Mouse (Mus musculus): Measurements from ENCODE around the gene Arhgef7. TPM values are rescaled to one million over a fixed set of nuclear protein-coding genes. Genes with fewer than 3 reads are reported as not detected.
A peak's percentile ranks its signal among the peaks of the same experiment; 100 is the strongest.

The Arhgef7 gene
- polyA plus RNA-seq (2015; fragmentation: Nextera tagmentation; extraction: Ambion mirVana) = 54.4 and 62.3 TPM in 2 replicates

DNA sequence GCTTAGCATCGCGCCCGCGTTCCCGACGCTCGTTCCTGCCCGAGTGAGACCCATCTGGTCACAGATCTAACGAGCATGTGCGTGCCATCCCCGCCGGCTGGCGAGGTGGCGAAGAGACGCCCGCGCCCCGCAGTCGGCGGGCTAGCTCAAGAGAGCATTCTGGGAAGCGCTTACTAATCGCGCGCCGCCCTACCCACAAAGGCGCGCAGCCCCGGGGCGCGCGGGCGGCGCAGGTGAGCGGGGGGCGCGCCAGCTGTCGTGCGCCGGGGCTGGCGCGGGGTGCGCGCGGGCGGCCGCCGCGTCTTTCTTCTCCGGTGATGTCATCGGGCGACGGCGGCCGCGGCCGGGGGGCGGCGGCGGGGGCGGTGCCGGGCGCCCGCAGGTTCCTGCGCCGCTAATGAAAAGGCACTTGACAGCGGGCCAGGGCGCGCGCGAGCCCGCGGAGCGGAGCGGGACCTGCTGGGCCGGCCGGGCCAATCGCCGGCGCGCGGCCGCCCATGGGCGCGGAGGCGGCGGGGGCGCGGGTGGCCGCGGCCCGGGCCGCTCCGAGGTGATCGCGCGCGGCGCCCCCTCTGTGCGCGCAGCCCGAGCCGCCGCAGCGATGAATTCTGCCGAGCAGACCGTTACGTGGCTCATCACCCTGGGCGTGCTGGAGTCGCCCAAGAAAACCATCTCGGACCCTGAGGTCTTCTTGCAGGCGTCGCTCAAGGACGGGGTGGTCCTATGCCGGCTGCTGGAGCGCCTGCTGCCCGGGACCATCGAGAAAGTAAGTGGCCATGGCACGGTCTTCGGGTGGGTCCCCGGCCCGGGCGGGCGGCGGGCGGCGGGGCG lies at the start of gene Arhgef7:
Gene Arhgef7 (plus strand): TSS at position 71 of the 831 bp plus-strand sequence.
- peak; percentile 91 for ATAC-seq (ENCODE audit: low FRiP score)
- Histone ChIP-seq H3K27me3 (replicated peaks) (peaks cover 9% of the 10 kb centered on the region; the same call in 1 of the 2 replicates), H3K4me1 (peaks cover 33% of the 10 kb centered on the region), H3K4me3 (replicated peaks) (peak within 1 kb of the TSS; percentile 68), H3K9ac (replicated peaks) (peak within 1 kb of the TSS; percentile 89), H3K9me3 (replicated peaks) (no peaks in the 10 kb centered on the region), H3K27ac (replicated peaks) (peak within 1 kb of the TSS; percentile 99), H3K4me2 (peak within 1 kb of the TSS; percentile 74), H3K36me3 (no peaks in the 10 kb centered on the region)
- WGBS = under 1% methylated on average over 121 of the region's 127 CpGs

DNA sequence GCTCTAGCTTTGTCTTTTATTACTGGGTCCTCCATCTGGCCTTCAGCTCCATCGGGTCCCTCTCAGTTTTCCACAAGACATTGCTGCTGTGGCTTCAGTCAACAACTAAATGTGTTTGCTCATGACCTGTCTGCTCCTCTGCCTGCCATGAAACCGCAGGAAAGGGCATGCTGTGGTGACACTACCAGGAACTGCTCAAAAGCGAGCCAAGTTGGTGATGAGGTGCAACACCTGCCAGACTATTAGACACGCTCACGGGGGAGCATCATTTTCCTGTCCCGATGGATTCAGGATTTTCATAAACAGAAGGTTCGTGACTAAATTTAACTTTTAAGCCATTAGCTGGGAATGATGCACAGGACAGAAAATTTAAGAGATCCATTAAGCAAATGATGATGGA lies 43.0 kb upstream of the Arhgef7 start:
- no peak overlapping the region for H3K27ac ChIP-seq (replicated peaks)
- 0 out of 2 replicates have a peak, but pooled peaks cover 3% of the 10 kb centered on the region for H3K27me3 ChIP-seq (replicated peaks)
- no peaks in the 10 kb centered on the region for H3K9me3 ChIP-seq (replicated peaks)
- H3K4me3 ChIP-seq (replicated peaks) = no peak overlapping the region
- no peaks in the 10 kb centered on the region for H3K4me1 ChIP-seq
- no peak overlapping the region for H3K4me2 ChIP-seq
- H3K9ac ChIP-seq (replicated peaks) = no peak overlapping the region
- no peaks in the 10 kb centered on the region for H3K36me3 ChIP-seq
- 90% methylated on average over 7 of the region's 7 CpGs for WGBS
- no peak for ATAC-seq (ENCODE audit: low FRiP score)

DNA sequence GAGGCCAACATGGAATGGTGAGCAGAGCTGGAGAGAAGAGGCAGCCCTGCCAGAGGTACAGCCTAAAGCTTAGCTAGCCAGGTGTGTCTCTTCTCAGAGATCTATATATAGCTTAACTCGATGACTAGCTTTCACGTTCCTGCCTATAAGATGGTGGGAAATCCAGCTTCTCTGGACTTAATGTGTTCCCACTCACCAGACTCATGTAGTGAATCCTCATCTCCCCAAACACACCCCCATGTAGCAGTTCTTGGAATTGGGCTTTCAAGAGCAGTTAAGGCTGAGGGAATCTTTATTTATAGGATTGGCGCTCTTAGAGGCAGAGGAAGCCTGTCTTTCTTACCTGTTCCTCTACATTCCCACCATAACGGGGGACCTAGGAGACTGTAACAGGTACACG lies 40.3 kb upstream of the Arhgef7 start:
- Histone ChIP-seq H3K4me2 (no peak overlapping the region), H3K36me3 (no peaks in the 10 kb centered on the region), H3K9ac (replicated peaks) (no peak overlapping the region), H3K9me3 (replicated peaks) (no peaks in the 10 kb centered on the region), H3K27me3 (replicated peaks) (0 out of 2 replicates have a peak, but pooled peaks cover 3% of the 10 kb centered on the region), H3K4me3 (replicated peaks) (no peak overlapping the region), H3K27ac (replicated peaks) (no peak overlapping the region), H3K4me1 (no peaks in the 10 kb centered on the region)
- ATAC-seq (ENCODE audit: low FRiP score) = no peak
- 94% methylated on average over 5 of the region's 5 CpGs for WGBS

DNA sequence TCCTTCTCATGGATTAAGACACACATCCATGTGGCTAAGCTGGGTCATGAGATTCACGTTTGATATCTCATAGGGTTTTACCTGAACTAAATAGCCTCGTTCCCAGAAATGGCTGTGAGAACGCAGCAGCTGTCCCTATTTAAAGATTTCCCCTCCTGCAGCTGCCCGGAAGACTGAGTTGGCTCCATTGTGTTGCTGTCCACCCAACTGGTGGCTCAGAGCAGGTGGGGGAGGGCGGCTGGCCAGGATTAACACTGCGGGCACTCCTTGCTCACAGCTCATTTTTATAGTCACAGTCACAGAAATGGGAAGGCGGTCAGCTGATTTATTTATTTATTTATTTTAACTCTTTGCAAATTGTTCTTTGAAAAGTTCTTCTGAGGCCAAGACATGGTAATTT lies 37.6 kb upstream of the Arhgef7 start:
- H3K9me3 ChIP-seq (replicated peaks) = no peaks in the 10 kb centered on the region
- H3K9ac ChIP-seq (replicated peaks) = no peak overlapping the region
- no peaks in the 10 kb centered on the region for H3K36me3 ChIP-seq
- H3K4me2 ChIP-seq = no peak overlapping the region
- WGBS = 65% methylated on average over 7 of the region's 7 CpGs
- H3K4me3 ChIP-seq (replicated peaks) = no peak overlapping the region
- ATAC-seq (ENCODE audit: low FRiP score) = no peak
- 0 out of 2 replicates have a peak, but pooled peaks cover 3% of the 10 kb centered on the region for H3K27me3 ChIP-seq (replicated peaks)
- no peaks in the 10 kb centered on the region for H3K4me1 ChIP-seq
- H3K27ac ChIP-seq (replicated peaks) = no peak overlapping the region

DNA sequence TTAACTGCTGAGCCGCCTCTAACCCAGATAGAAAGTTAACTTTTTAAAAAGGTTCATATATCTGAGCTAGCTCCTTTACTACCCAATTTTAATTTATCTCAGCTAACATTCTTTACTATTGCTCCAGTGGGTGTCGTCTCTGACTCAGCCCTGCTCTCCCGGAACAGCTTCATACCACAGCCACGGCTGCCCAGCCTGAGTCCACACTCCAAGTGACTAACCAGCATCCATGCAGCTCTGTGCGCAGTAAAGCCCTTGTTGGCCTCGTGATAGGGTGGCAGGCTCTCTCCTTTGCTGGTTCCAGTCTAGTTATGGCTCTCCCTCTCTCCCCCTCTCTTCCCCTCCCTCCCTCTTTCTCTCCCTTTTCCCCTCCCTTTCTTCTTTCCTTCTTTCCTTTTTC lies 36.2 kb upstream of the Arhgef7 start:
- no peak for ATAC-seq (ENCODE audit: low FRiP score)
- 89% methylated on average over 6 of the region's 6 CpGs for WGBS
- no peak overlapping the region for H3K27ac ChIP-seq (replicated peaks)
- H3K4me1 ChIP-seq = no peaks in the 10 kb centered on the region
- H3K27me3 ChIP-seq (replicated peaks) = 0 out of 2 replicates have a peak, but pooled peaks cover 3% of the 10 kb centered on the region
- no peaks in the 10 kb centered on the region for H3K36me3 ChIP-seq
- H3K4me2 ChIP-seq = no peak overlapping the region
- H3K9me3 ChIP-seq (replicated peaks) = no peaks in the 10 kb centered on the region
- no peak overlapping the region for H3K9ac ChIP-seq (replicated peaks)
- no peak overlapping the region for H3K4me3 ChIP-seq (replicated peaks)

DNA sequence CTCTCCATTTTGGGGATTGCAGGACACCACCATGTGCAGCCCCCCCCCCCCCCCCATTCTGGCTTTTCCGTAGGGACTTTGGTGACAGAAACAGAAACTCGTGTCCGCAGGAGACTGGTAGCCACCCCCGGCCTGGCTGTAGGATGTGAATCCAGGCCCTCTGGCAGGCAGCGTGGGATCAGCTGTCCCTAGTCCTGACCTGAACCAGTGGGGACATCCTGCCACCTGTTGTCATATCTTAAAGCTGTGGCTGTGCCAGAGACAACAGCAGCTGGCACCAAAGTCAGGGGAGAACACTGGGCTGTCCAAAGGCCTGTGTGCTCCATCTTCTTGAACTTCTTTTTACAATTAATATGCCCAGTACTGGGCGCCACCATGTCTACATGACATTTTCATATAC lies 35.8 kb upstream of the Arhgef7 start:
- H3K27ac ChIP-seq (replicated peaks) = no peak overlapping the region
- H3K9me3 ChIP-seq (replicated peaks) = no peaks in the 10 kb centered on the region
- 92% methylated on average over 6 of the region's 6 CpGs for WGBS
- H3K4me3 ChIP-seq (replicated peaks) = no peak overlapping the region
- H3K9ac ChIP-seq (replicated peaks) = no peak overlapping the region
- 0 out of 2 replicates have a peak, but pooled peaks cover 3% of the 10 kb centered on the region for H3K27me3 ChIP-seq (replicated peaks)
- no peaks in the 10 kb centered on the region for H3K4me1 ChIP-seq
- H3K36me3 ChIP-seq = no peaks in the 10 kb centered on the region
- ATAC-seq (ENCODE audit: low FRiP score) = no peak
- H3K4me2 ChIP-seq = no peak overlapping the region

DNA sequence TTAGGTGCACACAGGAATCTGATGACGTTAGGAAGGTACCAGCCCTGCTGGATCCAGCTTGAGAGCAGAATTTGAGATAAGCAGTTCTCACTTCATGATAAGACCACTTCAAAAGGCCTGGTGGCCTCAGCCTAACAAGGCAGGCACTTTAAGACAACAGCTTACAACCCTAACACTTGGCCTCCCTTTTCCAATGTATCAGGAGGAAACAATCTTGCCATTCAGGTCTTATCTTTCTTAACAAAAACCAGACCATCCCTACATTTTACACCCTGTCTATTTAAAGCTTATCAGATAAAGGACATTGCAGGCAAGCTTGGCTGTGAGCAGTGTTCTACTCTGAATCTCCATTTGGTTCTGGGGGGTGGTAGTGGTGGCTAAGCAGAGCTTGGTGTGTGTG lies 35.1 kb upstream of the Arhgef7 start:
- H3K27ac ChIP-seq (replicated peaks) = no peak overlapping the region
- H3K4me1 ChIP-seq = no peaks in the 10 kb centered on the region
- no peak overlapping the region for H3K9ac ChIP-seq (replicated peaks)
- H3K4me3 ChIP-seq (replicated peaks) = no peak overlapping the region
- no peaks in the 10 kb centered on the region for H3K27me3 ChIP-seq (replicated peaks)
- ATAC-seq (ENCODE audit: low FRiP score) = no peak
- H3K4me2 ChIP-seq = no peak overlapping the region
- WGBS = 79% methylated on average over 1 of the region's 1 CpGs
- H3K36me3 ChIP-seq = no peaks in the 10 kb centered on the region
- H3K9me3 ChIP-seq (replicated peaks) = no peaks in the 10 kb centered on the region

DNA sequence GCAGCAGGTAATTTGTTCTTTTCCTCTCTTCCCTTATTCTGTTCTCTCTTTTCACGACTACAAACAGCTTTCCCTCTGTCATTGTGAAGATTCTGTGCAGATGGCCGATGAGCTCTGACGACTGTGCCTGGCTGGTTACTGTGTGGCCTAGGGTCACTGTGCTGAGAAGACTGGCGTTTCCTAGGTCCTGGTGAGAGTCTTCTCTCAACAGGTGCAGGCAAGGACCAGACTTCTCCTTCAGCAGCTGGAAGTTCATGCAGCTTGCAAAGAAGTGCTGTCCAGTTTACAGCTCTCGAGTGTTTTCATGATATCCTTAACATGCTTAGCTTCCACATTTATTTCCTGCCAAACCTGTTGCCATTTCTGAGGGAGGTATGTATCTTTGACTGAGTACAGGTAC lies 33.5 kb upstream of the Arhgef7 start:
- no peak overlapping the region for H3K4me2 ChIP-seq
- H3K9ac ChIP-seq (replicated peaks) = no peak overlapping the region
- H3K27ac ChIP-seq (replicated peaks) = no peak overlapping the region
- H3K27me3 ChIP-seq (replicated peaks) = no peaks in the 10 kb centered on the region
- ATAC-seq (ENCODE audit: low FRiP score) = no peak
- H3K36me3 ChIP-seq = no peaks in the 10 kb centered on the region
- H3K9me3 ChIP-seq (replicated peaks) = no peaks in the 10 kb centered on the region
- H3K4me3 ChIP-seq (replicated peaks) = no peak overlapping the region
- WGBS = 85% methylated on average over 5 of the region's 5 CpGs
- H3K4me1 ChIP-seq = no peaks in the 10 kb centered on the region

DNA sequence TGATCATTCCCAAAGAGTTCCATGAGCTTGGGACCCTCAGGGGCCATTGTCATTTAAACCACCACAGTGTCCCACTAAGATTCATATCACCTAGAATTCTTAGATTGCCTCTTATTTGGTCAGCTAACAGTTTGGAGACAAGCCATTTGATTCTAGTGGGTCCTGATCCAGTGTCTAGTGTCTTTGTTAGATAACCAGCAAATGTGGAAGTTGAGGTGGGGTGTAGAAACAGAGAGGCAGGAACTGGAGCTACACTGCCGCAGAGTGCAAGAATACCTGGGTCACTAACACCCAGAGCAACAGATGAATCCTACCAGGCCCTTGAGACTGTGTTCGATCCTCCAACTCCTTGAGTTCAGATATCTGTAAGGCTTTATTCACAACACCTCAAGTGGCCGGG lies 31.3 kb upstream of the Arhgef7 start:
- 91% methylated on average over 3 of the region's 3 CpGs for WGBS
- H3K4me1 ChIP-seq = peaks cover 8% of the 10 kb centered on the region
- no peaks in the 10 kb centered on the region for H3K27me3 ChIP-seq (replicated peaks)
- no peak overlapping the region for H3K27ac ChIP-seq (replicated peaks)
- no peak overlapping the region for H3K4me2 ChIP-seq
- H3K36me3 ChIP-seq = no peaks in the 10 kb centered on the region
- no peaks in the 10 kb centered on the region for H3K9me3 ChIP-seq (replicated peaks)
- H3K4me3 ChIP-seq (replicated peaks) = no peak overlapping the region
- ATAC-seq (ENCODE audit: low FRiP score) = no peak
- no peak overlapping the region for H3K9ac ChIP-seq (replicated peaks)

DNA sequence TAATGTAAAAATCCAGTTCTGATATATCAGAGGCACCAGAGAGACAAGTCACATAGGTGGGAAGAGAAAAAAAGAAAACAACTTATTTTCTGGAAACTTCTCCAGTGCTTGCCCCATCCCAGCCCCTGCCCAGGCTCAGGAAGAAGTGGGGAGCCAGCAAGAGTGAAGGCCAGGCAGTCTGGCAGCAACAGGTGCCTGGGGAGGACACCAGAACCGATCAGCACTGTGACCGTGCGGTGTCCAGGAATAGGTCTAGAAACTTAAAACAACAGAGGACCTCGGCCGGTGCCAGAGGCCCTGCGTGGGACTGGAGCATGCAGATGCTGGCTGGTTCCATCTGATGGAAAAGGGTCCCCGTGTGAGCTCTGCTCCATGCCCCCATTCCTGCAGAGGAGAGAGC lies 30.1 kb upstream of the Arhgef7 start:
- WGBS = 92% methylated on average over 7 of the region's 7 CpGs
- Histone ChIP-seq H3K27me3 (replicated peaks) (no peaks in the 10 kb centered on the region; the same call in 1 of the 2 replicates), H3K9ac (replicated peaks) (no peak overlapping the region), H3K9me3 (replicated peaks) (no peaks in the 10 kb centered on the region), H3K36me3 (no peaks in the 10 kb centered on the region), H3K4me2 (no peak overlapping the region), H3K27ac (replicated peaks) (no peak overlapping the region), H3K4me1 (peaks cover 8% of the 10 kb centered on the region), H3K4me3 (replicated peaks) (no peak overlapping the region)
- ATAC-seq (ENCODE audit: low FRiP score) = no peak

DNA sequence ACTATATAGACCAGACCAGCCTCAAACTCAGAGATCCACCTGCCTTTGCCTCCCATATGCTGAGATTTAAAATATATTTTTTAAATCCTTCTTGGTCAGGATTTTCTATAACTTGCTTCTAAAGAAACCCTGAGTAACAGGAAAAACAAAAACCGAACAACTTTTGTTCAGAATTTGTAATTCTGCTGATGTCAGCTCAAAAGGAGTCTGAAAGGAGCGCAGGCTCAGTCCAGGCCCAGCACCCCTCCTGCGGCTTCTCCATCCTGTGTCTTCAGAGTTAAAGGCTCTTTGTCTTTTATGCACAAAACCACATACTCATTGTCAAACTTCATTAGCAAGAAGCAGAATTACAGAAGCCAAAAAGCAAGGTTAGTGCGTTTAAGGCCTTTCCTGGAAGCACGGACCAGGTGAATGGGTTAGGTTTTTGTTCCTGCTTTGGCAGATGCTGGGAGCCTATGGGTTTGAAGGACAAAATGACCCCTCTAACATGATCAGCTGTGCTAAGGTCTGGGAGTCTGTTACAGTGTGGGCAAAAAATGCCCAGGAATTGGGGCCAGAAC lies 28.0 kb upstream of the Arhgef7 start:
- ATAC-seq (ENCODE audit: low FRiP score) = no peak
- Histone ChIP-seq H3K36me3 (no peaks in the 10 kb centered on the region), H3K4me1 (peaks cover 8% of the 10 kb centered on the region), H3K9ac (replicated peaks) (peak overlapping the region; percentile 18; the same call in 1 of the 2 replicates), H3K4me2 (no peak overlapping the region), H3K27me3 (replicated peaks) (no peaks in the 10 kb centered on the region; the same call in 1 of the 2 replicates), H3K9me3 (replicated peaks) (no peaks in the 10 kb centered on the region), H3K27ac (replicated peaks) (no peak overlapping the region), H3K4me3 (replicated peaks) (no peak overlapping the region)
- 86% methylated on average over 5 of the region's 5 CpGs for WGBS
